Mouse (Mus musculus): Measurements from ENCODE around the gene Gmds. TPM values are rescaled to one million over a fixed set of nuclear protein-coding genes. Genes with fewer than 3 reads are reported as not detected.

Gene Gmds
- total and polyA plus RNA-seq, 2 experiments from 2014 or later: 18.6 to 35.1 TPM

DNA sequence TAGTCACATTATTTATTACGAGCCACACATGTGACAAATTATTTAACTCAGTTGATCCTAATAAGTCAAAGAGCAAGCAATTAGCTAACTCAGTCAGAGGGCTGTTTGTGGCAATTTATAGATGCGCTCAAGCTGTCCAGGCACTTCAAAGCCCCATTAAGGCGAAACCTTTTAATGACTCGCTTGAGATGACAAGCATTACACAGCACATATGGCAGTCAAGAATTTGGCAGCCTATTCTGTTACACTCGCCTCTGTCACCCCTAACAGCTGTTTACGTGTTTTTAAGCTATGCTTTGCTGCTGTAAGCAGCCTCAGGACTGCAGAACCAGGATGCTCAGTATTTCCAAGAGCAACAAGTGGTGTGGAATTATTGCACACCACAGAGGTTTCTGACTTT lies 283.2 kb downstream of the Gmds start:
- H3K36me3 ChIP-seq (ENCODE audit: insufficient read depth): no peaks in the 10 kb centered on the region
- DNase-seq: no peak
- TF ChIP-seq CTCF (IDR thresholded peaks at IDR 0.05; ENCODE audit: low read depth): no peak
- H3K4me1 ChIP-seq (ENCODE audit: insufficient read depth): no peaks in the 10 kb centered on the region
- H3K27ac ChIP-seq (ENCODE audit: low read depth, low read length): no peak overlapping the region
- no peak overlapping the region for H3K9ac ChIP-seq
- H3K4me3 ChIP-seq (ENCODE audit: low read depth, low read length): no peak overlapping the region
- no peaks in the 10 kb centered on the region for H3K9me3 ChIP-seq (ENCODE audit: low read length)
- peak; percentile 63 for ATAC-seq
- WGBS: 31% methylated on average over 6 of the region's 6 CpGs
- no peak overlapping the region for H3K4me2 ChIP-seq (ENCODE audit: low read depth)
- H3K27me3 ChIP-seq (ENCODE audit: insufficient read depth, low read length): no peaks in the 10 kb centered on the region

DNA sequence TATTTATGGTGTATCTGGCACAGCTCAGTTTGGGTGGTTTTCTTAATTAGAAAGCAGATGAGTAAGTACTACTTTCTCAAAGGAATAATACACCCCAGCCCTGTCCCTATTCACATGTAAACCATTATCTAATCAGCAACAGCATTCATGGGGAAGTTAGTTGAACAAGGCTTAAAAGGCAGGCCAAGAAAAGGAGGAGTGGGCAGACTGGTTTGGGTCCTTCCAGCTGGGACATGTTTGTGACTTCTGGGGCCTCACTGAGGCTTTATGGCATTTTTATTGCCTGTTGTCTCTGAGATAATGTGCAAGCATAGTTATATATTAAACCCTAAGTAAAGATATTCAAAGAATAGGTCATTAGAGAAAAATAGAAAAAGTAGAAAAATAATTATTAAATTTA lies 285.0 kb downstream of the Gmds start:
- H3K9me3 ChIP-seq (ENCODE audit: low read length): no peaks in the 10 kb centered on the region
- H3K4me1 ChIP-seq (ENCODE audit: insufficient read depth): no peaks in the 10 kb centered on the region
- no peak for TF ChIP-seq CTCF (IDR thresholded peaks at IDR 0.05; ENCODE audit: low read depth)
- no peak overlapping the region for H3K4me2 ChIP-seq (ENCODE audit: low read depth)
- H3K4me3 ChIP-seq (ENCODE audit: low read depth, low read length): no peak overlapping the region
- H3K9ac ChIP-seq: no peak overlapping the region
- no peaks in the 10 kb centered on the region for H3K36me3 ChIP-seq (ENCODE audit: insufficient read depth)
- no peak for ATAC-seq
- no peak overlapping the region for H3K27ac ChIP-seq (ENCODE audit: low read depth, low read length)
- H3K27me3 ChIP-seq (ENCODE audit: insufficient read depth, low read length): no peaks in the 10 kb centered on the region
- no peak for DNase-seq

DNA sequence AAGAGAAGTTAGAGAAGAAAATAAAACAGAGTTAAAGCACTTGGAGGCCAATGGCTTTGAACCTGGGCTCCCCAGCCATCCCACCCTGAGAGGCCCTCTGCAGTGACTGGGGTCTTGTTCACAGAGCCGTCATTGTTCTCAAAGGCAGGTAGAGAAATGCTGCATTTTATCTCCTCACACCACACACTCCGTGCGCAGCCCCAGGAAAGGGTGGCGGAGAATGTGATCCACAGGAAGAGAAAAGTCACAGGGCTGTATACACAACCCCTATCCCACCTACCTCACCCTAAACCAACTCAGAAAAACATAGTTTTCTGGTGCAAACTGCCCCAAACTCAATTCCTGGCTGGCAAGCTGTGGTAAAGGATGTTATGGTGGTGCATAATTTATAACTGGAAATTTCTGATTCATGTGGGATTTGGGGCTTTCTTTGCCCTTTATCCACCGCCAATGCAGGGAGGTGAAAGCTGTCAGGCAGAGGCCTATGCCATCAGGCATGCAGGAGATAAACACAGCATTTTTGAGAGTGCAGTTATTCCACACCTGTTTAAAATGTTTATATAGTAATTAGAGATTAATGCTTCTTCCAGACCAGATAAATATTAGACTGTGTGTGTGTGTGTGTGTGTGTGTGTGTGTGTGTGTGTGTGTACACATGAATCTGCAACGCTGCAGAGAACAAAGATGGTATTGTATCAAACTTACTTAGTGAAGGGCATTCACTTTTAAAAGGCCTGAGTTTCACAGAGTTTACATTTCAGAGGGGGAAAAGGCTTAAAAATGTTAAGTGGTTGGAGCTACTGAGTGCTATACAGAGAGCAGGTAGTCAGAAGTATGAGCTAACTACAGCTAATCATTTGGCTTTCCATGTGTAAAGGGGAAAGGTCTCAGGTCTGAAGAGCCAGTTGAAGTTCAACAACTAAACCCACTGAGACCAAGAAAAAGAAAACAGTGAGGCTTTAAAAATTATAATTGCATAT lies 290.3 kb downstream of the Gmds start:
- Histone ChIP-seq H3K4me2 (ENCODE audit: low read depth) (no peak overlapping the region), H3K27ac (ENCODE audit: low read depth, low read length) (no peak overlapping the region), H3K36me3 (ENCODE audit: insufficient read depth) (no peaks in the 10 kb centered on the region), H3K9me3 (ENCODE audit: low read length) (no peaks in the 10 kb centered on the region), H3K4me1 (ENCODE audit: insufficient read depth) (no peaks in the 10 kb centered on the region), H3K4me3 (ENCODE audit: low read depth, low read length) (no peak overlapping the region), H3K9ac (no peak overlapping the region), H3K27me3 (ENCODE audit: insufficient read depth, low read length) (no peaks in the 10 kb centered on the region)
- no peak for TF ChIP-seq CTCF (IDR thresholded peaks at IDR 0.05; ENCODE audit: low read depth)
- no peak for DNase-seq
- ATAC-seq: no peak
- 51% methylated on average over 6 of the region's 6 CpGs for WGBS

DNA sequence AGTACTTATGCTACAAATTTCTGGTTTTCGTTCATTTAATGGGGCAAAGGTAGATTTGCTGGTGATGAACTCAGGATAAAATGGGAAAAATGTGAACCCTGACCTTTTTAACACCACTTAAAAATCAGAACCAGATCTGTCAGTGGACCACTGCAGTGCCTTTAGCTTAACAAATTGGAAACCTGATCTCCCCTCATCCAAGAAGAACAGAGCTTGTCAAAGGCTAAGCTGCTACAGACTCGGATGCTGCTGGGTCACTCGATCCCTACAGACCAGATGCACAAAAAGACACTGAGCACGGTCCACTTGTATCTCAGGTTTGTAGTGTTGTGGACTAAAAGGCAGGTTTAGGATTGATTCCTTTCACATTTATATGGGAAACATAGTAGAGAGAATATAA lies 291.6 kb downstream of the Gmds start:
- H3K4me2 ChIP-seq (ENCODE audit: low read depth): no peak overlapping the region
- 33% methylated on average over 4 of the region's 4 CpGs for WGBS
- H3K4me3 ChIP-seq (ENCODE audit: low read depth, low read length): no peak overlapping the region
- no peak overlapping the region for H3K27ac ChIP-seq (ENCODE audit: low read depth, low read length)
- ATAC-seq (no peak), DNase-seq (no peak)
- no peaks in the 10 kb centered on the region for H3K9me3 ChIP-seq (ENCODE audit: low read length)
- no peak overlapping the region for H3K9ac ChIP-seq
- H3K36me3 ChIP-seq (ENCODE audit: insufficient read depth): no peaks in the 10 kb centered on the region
- no peaks in the 10 kb centered on the region for H3K27me3 ChIP-seq (ENCODE audit: insufficient read depth, low read length)
- no peaks in the 10 kb centered on the region for H3K4me1 ChIP-seq (ENCODE audit: insufficient read depth)
- no peak for TF ChIP-seq CTCF (IDR thresholded peaks at IDR 0.05; ENCODE audit: low read depth)

DNA sequence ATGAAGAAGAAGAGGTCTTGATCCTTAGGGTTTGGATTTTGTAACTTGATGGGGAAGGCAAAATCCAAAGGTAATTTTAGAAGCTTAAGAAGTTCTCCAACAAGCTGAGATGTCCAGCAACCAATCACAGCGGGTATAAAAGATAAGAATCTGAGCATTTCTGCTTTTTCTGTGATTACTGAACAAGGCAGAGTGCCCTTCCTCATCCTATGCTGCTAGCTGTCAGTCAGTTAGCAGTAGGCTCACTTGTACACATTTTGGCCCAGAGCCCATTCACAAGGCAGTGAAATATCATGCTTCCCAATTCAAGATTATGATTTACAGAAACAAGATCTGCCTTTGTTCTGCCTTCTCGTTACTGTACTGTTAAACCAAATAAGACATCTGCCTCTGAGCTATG lies 295.8 kb downstream of the Gmds start:
- no peak overlapping the region for H3K4me2 ChIP-seq (ENCODE audit: low read depth)
- no peaks in the 10 kb centered on the region for H3K27me3 ChIP-seq (ENCODE audit: insufficient read depth, low read length)
- no peak overlapping the region for H3K4me3 ChIP-seq (ENCODE audit: low read depth, low read length)
- no peak overlapping the region for H3K27ac ChIP-seq (ENCODE audit: low read depth, low read length)
- no peaks in the 10 kb centered on the region for H3K36me3 ChIP-seq (ENCODE audit: insufficient read depth)
- DNase-seq: no peak
- no peak overlapping the region for H3K9ac ChIP-seq
- ATAC-seq: no peak
- no peak for TF ChIP-seq CTCF (IDR thresholded peaks at IDR 0.05; ENCODE audit: low read depth)
- H3K4me1 ChIP-seq (ENCODE audit: insufficient read depth): no peaks in the 10 kb centered on the region
- no peaks in the 10 kb centered on the region for H3K9me3 ChIP-seq (ENCODE audit: low read length)
- 68% methylated on average over 2 of the region's 2 CpGs for WGBS

DNA sequence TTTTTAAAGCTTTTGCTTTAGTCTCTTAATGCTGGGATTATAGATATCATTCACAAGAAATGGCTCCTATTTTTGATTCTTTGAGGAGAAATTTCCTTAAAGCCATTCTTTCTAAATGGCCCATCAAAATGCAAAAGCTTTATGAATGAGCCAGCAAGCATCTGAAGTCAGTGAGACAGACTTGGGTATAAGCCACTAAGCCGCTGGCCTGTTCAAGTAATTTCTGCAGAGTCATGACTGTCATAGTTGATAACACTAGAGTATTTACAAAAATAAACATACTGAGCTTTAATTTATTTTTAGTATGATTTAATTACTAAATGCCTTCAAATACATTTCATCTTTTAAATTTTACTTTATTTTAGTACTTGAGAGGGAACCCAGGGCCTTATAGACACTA lies 297.7 kb downstream of the Gmds start:
- ATAC-seq: no peak
- Histone ChIP-seq H3K9me3 (ENCODE audit: low read length) (no peaks in the 10 kb centered on the region), H3K27ac (ENCODE audit: low read depth, low read length) (no peak overlapping the region), H3K9ac (no peak overlapping the region), H3K27me3 (ENCODE audit: insufficient read depth, low read length) (no peaks in the 10 kb centered on the region), H3K4me2 (ENCODE audit: low read depth) (no peak overlapping the region), H3K4me3 (ENCODE audit: low read depth, low read length) (no peak overlapping the region), H3K36me3 (ENCODE audit: insufficient read depth) (no peaks in the 10 kb centered on the region), H3K4me1 (ENCODE audit: insufficient read depth) (0 out of 2 replicates have a peak, but pooled peaks cover 3% of the 10 kb centered on the region)
- WGBS: 94% methylated on average over 1 of the region's 1 CpGs
- TF ChIP-seq CTCF (IDR thresholded peaks at IDR 0.05; ENCODE audit: low read depth): no peak
- DNase-seq: no peak

DNA sequence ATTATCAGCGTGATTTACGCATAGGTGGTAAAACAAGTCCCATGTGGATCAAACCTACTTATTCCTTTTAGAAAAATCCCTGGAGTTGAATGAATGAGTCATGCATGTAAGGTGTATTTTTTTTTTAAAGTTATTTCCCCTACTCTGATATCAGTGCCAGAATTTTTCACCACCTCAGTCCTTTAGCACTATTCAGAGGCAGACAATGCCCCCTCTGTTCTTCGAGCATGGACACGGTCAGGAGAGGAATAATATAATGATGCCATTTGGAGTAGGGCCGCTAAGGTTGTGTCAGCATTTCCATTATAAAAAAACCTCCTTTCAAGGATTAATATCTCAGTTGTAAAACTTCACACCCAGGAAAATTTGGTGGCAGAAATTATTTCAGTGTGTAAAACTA lies 301.6 kb downstream of the Gmds start:
- Histone ChIP-seq H3K36me3 (ENCODE audit: insufficient read depth) (no peaks in the 10 kb centered on the region), H3K9ac (no peak overlapping the region), H3K4me2 (ENCODE audit: low read depth) (no peak overlapping the region), H3K4me1 (ENCODE audit: insufficient read depth) (0 out of 2 replicates have a peak, but pooled peaks cover 3% of the 10 kb centered on the region), H3K4me3 (ENCODE audit: low read depth, low read length) (no peak overlapping the region), H3K9me3 (ENCODE audit: low read length) (no peaks in the 10 kb centered on the region), H3K27ac (ENCODE audit: low read depth, low read length) (no peak overlapping the region), H3K27me3 (ENCODE audit: insufficient read depth, low read length) (no peaks in the 10 kb centered on the region)
- ATAC-seq (no peak), DNase-seq (no peak)
- WGBS: 28% methylated on average over 5 of the region's 5 CpGs
- TF ChIP-seq CTCF (IDR thresholded peaks at IDR 0.05; ENCODE audit: low read depth): no peak

All from forebrain, postnatal 0 days (tissue).